Mouse (Mus musculus): Measurements from ENCODE around the gene Trp53tg5.
A peak's percentile ranks its signal among the peaks of the same experiment; 100 is the strongest.

Trp53tg5 gene

GRCm38 (mm10) chr2:164473624-164474023, at the start of gene Trp53tg5:
Gene Trp53tg5, minus strand, starts transcription at chr2:164473724.
- no peak for DNase-seq (ENCODE audit: low read depth, low spot score)

GRCm38 (mm10) chr2:164522280-164522679, 48.8 kb upstream of the Trp53tg5 start:
- no peak for DNase-seq (ENCODE audit: low read depth, low spot score)

- DNase-seq (ENCODE audit: low read depth, low spot score): peak; percentile 63
Measured at GRCm38 (mm10) chr2:164521841-164522240, 48.3 kb upstream of the Trp53tg5 start.

GRCm38 (mm10) chr2:164520782-164521181, 47.3 kb upstream of the Trp53tg5 start:
- peak; percentile 68 for DNase-seq (ENCODE audit: low read depth, low spot score)

GRCm38 (mm10) chr2:164519171-164519526, 45.6 kb upstream of the Trp53tg5 start:
- no peak for DNase-seq (ENCODE audit: low read depth, low spot score)

GRCm38 (mm10) chr2:164518266-164519170, 45.0 kb upstream of the Trp53tg5 start:
- DNase-seq (ENCODE audit: low read depth, low spot score): peak; percentile 40

- DNase-seq (ENCODE audit: low read depth, low spot score): peak; percentile 61
Measured at GRCm38 (mm10) chr2:164517485-164518221, 44.1 kb upstream of the Trp53tg5 start.

GRCm38 (mm10) chr2:164516592-164516991, 43.1 kb upstream of the Trp53tg5 start:
- no peak for DNase-seq (ENCODE audit: low read depth, low spot score)

- DNase-seq (ENCODE audit: low read depth, low spot score): peak; percentile 92
Measured at GRCm38 (mm10) chr2:164515897-164516296, 42.4 kb upstream of the Trp53tg5 start.

- no peak for DNase-seq (ENCODE audit: low read depth, low spot score)
Measured at GRCm38 (mm10) chr2:164514916-164515315, 41.4 kb upstream of the Trp53tg5 start.

- no peak for DNase-seq (ENCODE audit: low read depth, low spot score)
Measured at GRCm38 (mm10) chr2:164513389-164513788, 39.9 kb upstream of the Trp53tg5 start.

- DNase-seq (ENCODE audit: low read depth, low spot score): no peak
Measured at GRCm38 (mm10) chr2:164512121-164512909, 38.8 kb upstream of the Trp53tg5 start.

GRCm38 (mm10) chr2:164510621-164511190, 37.2 kb upstream of the Trp53tg5 start:
- no peak for DNase-seq (ENCODE audit: low read depth, low spot score)

- no peak for DNase-seq (ENCODE audit: low read depth, low spot score)
Measured at GRCm38 (mm10) chr2:164507811-164508210, 34.3 kb upstream of the Trp53tg5 start.

GRCm38 (mm10) chr2:164505619-164506347, 32.3 kb upstream of the Trp53tg5 start:
- no peak for DNase-seq (ENCODE audit: low read depth, low spot score)

- no peak for DNase-seq (ENCODE audit: low read depth, low spot score)
Measured at GRCm38 (mm10) chr2:164504919-164505318, 31.4 kb upstream of the Trp53tg5 start.

GRCm38 (mm10) chr2:164500511-164500910, 27.0 kb upstream of the Trp53tg5 start:
- DNase-seq (ENCODE audit: low read depth, low spot score): no peak

- DNase-seq (ENCODE audit: low read depth, low spot score): no peak
Measured at GRCm38 (mm10) chr2:164499317-164499716, 25.8 kb upstream of the Trp53tg5 start.

GRCm38 (mm10) chr2:164497691-164498268, 24.3 kb upstream of the Trp53tg5 start:
- DNase-seq (ENCODE audit: low read depth, low spot score): no peak
